Mouse (Mus musculus) forebrain, embryonic 13.5 days (tissue): ENCODE results near the gene Fam168b. TPM values are rescaled to one million over a fixed set of nuclear protein-coding genes. Genes with fewer than 3 reads are reported as not detected.

Experiments used
- ATAC-seq: fragments of 200-750 bp; cut with Nextera tagmentation; 2 replicates; pipeline ENCODE4 v1.8.0; 2017
- H3K27ac ChIP-seq: fragments of 300-500 bp; sonication (generic); 2 replicates; pipeline ENCODE4 v1.5.1; 2015; ENCODE audit warnings: inconsistent platforms, mild to moderate bottlenecking, moderate library complexity
- H3K27me3 ChIP-seq: fragments of 300-500 bp; sonication (generic); 2 replicates; pipeline ENCODE4 v1.6.1; 2015; ENCODE audit warnings: mild to moderate bottlenecking, inconsistent platforms
- H3K36me3 ChIP-seq: fragments of 300-500 bp; sonication (generic); 2 replicates; pipeline ENCODE4 v1.6.1; 2015; ENCODE audit warnings: mild to moderate bottlenecking, inconsistent platforms; ENCODE audit not compliant: poor library complexity, severe bottlenecking
- H3K4me1 ChIP-seq: fragments of 300-500 bp; sonication (generic); 2 replicates; pipeline ENCODE4 v1.6.1; 2015; ENCODE audit warnings: inconsistent platforms
- H3K4me2 ChIP-seq: fragments of 300-500 bp; sonication (generic); 2 replicates; pipeline ENCODE4 v1.6.1; 2015; ENCODE audit warnings: inconsistent platforms, mild to moderate bottlenecking, moderate library complexity
- H3K4me3 ChIP-seq: fragments of 300-500 bp; sonication (generic); 2 replicates; pipeline ENCODE4 v1.5.1; 2015; ENCODE audit warnings: mild to moderate bottlenecking, inconsistent platforms
- H3K9ac ChIP-seq: fragments of 300-500 bp; sonication (generic); 2 replicates; pipeline ENCODE4 v1.6.1; 2015; ENCODE audit warnings: mild to moderate bottlenecking, inconsistent platforms
- H3K9me3 ChIP-seq: fragments of 300-500 bp; sonication (generic); replicated peaks from 2 replicates; pipeline ENCODE4 v1.6.1; 2016; ENCODE audit warnings: inconsistent platforms
- WGBS: fragments of 180-500 bp; shearing (Covaris S2); methylation state at CpG from one replicate; pipeline ENCODE4 v1.1.7; 2015; 5-methylcytosine and 5-hydroxymethylcytosine counted together
- polyA plus RNA-seq: library from polyadenylated mRNA; unstranded; fragments of >200 nt; fragmentation: Nextera tagmentation; extraction: Ambion mirVana; gene quantifications from 2 replicates; pipeline ENCODE4 v1.2.1, GENCODE M21; 2015

Fam168b gene
- polyA plus RNA-seq, 1 experiment from 2014 or later: 126 TPM

- Histone ChIP-seq H3K27ac (no peak overlapping the region), H3K9ac (no peak overlapping the region), H3K36me3 (peaks cover 59% of the 10 kb centered on the region), H3K9me3 (no peaks in the 10 kb centered on the region), H3K27me3 (no peaks in the 10 kb centered on the region), H3K4me1 (no peaks in the 10 kb centered on the region), H3K4me2 (no peak overlapping the region), H3K4me3 (no peak overlapping the region)
- no peak for ATAC-seq
- WGBS: 91% methylated on average over 7 of the region's 7 CpGs
Observed at GRCm38 (mm10) chr1:34864243-34864642, 21.4 kb upstream of the Fam168b start.

GRCm38 (mm10) chr1:34863323-34863722 lies 20.5 kb upstream of the Fam168b start:
- WGBS: 92% methylated on average over 7 of the region's 7 CpGs
- no peak for ATAC-seq
- no peak overlapping the region for H3K4me3 ChIP-seq
- no peak overlapping the region for H3K4me2 ChIP-seq
- no peaks in the 10 kb centered on the region for H3K27me3 ChIP-seq
- H3K9me3 ChIP-seq: no peaks in the 10 kb centered on the region
- no peak overlapping the region for H3K27ac ChIP-seq
- peaks cover 50% of the 10 kb centered on the region for H3K36me3 ChIP-seq
- H3K4me1 ChIP-seq: no peaks in the 10 kb centered on the region
- H3K9ac ChIP-seq: no peak overlapping the region

- 95% methylated on average over 13 of the region's 13 CpGs for WGBS
Observed at GRCm38 (mm10) chr1:34862877-34863276, 20.0 kb upstream of the Fam168b start.

GRCm38 (mm10) chr1:34860205-34860604 lies 17.3 kb upstream of the Fam168b start:
- WGBS: 94% methylated on average over 7 of the region's 7 CpGs
- ATAC-seq: no peak
- H3K9me3 ChIP-seq: no peaks in the 10 kb centered on the region
- no peaks in the 10 kb centered on the region for H3K27me3 ChIP-seq
- no peak overlapping the region for H3K4me2 ChIP-seq
- no peak overlapping the region for H3K4me3 ChIP-seq
- no peaks in the 10 kb centered on the region for H3K4me1 ChIP-seq
- no peak overlapping the region for H3K9ac ChIP-seq
- H3K36me3 ChIP-seq: peaks cover 36% of the 10 kb centered on the region
- no peak overlapping the region for H3K27ac ChIP-seq

More at GRCm38 (mm10) chr1:34862877-34863276, 20.0 kb upstream of the Fam168b start:
- Histone ChIP-seq H3K4me1 (no peaks in the 10 kb centered on the region), H3K9me3 (no peaks in the 10 kb centered on the region), H3K36me3 (peaks cover 46% of the 10 kb centered on the region), H3K4me3 (no peak overlapping the region), H3K27ac (no peak overlapping the region), H3K27me3 (no peaks in the 10 kb centered on the region), H3K9ac (no peak overlapping the region), H3K4me2 (no peak overlapping the region)
- no peak for ATAC-seq

GRCm38 (mm10) chr1:34859761-34860160 lies 16.9 kb upstream of the Fam168b start:
- no peak overlapping the region for H3K27ac ChIP-seq
- peaks cover 32% of the 10 kb centered on the region for H3K36me3 ChIP-seq
- no peak overlapping the region for H3K4me2 ChIP-seq
- no peaks in the 10 kb centered on the region for H3K27me3 ChIP-seq
- H3K9ac ChIP-seq: no peak overlapping the region
- WGBS: 89% methylated on average over 3 of the region's 3 CpGs
- H3K9me3 ChIP-seq: no peaks in the 10 kb centered on the region
- H3K4me3 ChIP-seq: no peak overlapping the region
- H3K4me1 ChIP-seq: no peaks in the 10 kb centered on the region
- no peak for ATAC-seq

GRCm38 (mm10) chr1:34858671-34859070 lies 15.8 kb upstream of the Fam168b start:
- no peak for ATAC-seq
- Histone ChIP-seq H3K4me3 (no peak overlapping the region), H3K4me2 (no peak overlapping the region), H3K4me1 (no peaks in the 10 kb centered on the region), H3K9me3 (no peaks in the 10 kb centered on the region), H3K27ac (no peak overlapping the region), H3K9ac (no peak overlapping the region), H3K27me3 (no peaks in the 10 kb centered on the region), H3K36me3 (peaks cover 21% of the 10 kb centered on the region)
- WGBS: 83% methylated on average over 5 of the region's 5 CpGs

GRCm38 (mm10) chr1:34855056-34855739 lies 12.3 kb upstream of the Fam168b start:
- WGBS: 84% methylated on average over 12 of the region's 12 CpGs

GRCm38 (mm10) chr1:34853786-34854185 lies 10.9 kb upstream of the Fam168b start:
- Histone ChIP-seq H3K4me1 (peaks cover 24% of the 10 kb centered on the region), H3K9ac (no peak overlapping the region), H3K27me3 (no peaks in the 10 kb centered on the region), H3K4me2 (no peak overlapping the region), H3K36me3 (no peaks in the 10 kb centered on the region), H3K9me3 (no peaks in the 10 kb centered on the region), H3K27ac (no peak overlapping the region), H3K4me3 (no peak overlapping the region)
- ATAC-seq: no peak
- WGBS: 93% methylated on average over 2 of the region's 2 CpGs

More at GRCm38 (mm10) chr1:34855056-34855739, 12.3 kb upstream of the Fam168b start:
- no peak overlapping the region for H3K4me3 ChIP-seq
- no peak overlapping the region for H3K27ac ChIP-seq
- no peaks in the 10 kb centered on the region for H3K27me3 ChIP-seq
- no peaks in the 10 kb centered on the region for H3K36me3 ChIP-seq
- H3K9ac ChIP-seq: no peak overlapping the region
- ATAC-seq: no peak
- H3K4me1 ChIP-seq: peaks cover 24% of the 10 kb centered on the region
- no peaks in the 10 kb centered on the region for H3K9me3 ChIP-seq
- no peak overlapping the region for H3K4me2 ChIP-seq

GRCm38 (mm10) chr1:34852116-34852878 lies 9.4 kb upstream of the Fam168b start:
- 84% methylated on average over 11 of the region's 11 CpGs for WGBS
- Histone ChIP-seq H3K9me3 (no peaks in the 10 kb centered on the region), H3K4me2 (no peak overlapping the region; the same call in 1 of the 2 replicates), H3K27me3 (no peaks in the 10 kb centered on the region), H3K27ac (no peak overlapping the region), H3K4me1 (peaks cover 24% of the 10 kb centered on the region), H3K9ac (peak overlapping the region; percentile 43), H3K36me3 (no peaks in the 10 kb centered on the region), H3K4me3 (no peak overlapping the region)
- ATAC-seq: no peak

GRCm38 (mm10) chr1:34851562-34851961 lies 8.7 kb upstream of the Fam168b start:
- no peaks in the 10 kb centered on the region for H3K36me3 ChIP-seq
- 76% methylated on average over 6 of the region's 6 CpGs for WGBS
- no peaks in the 10 kb centered on the region for H3K9me3 ChIP-seq
- ATAC-seq: no peak
- H3K4me1 ChIP-seq: peaks cover 24% of the 10 kb centered on the region
- H3K27ac ChIP-seq: no peak overlapping the region
- no peak overlapping the region for H3K4me3 ChIP-seq
- H3K9ac ChIP-seq: peak overlapping the region; percentile 21; the same call in 1 of the 2 replicates
- H3K27me3 ChIP-seq: no peaks in the 10 kb centered on the region
- H3K4me2 ChIP-seq: peak overlapping the region; percentile 69; the same call in 1 of the 2 replicates

- peaks cover 24% of the 10 kb centered on the region for H3K4me1 ChIP-seq
- H3K9ac ChIP-seq: peak overlapping the region; percentile 91
- peak overlapping the region; percentile 78 for H3K4me3 ChIP-seq
- H3K27me3 ChIP-seq: no peaks in the 10 kb centered on the region
- H3K27ac ChIP-seq: no peak overlapping the region
- peak overlapping the region; percentile 69 for H3K4me2 ChIP-seq
- peak; percentile 77 for ATAC-seq
- H3K9me3 ChIP-seq: no peaks in the 10 kb centered on the region
- WGBS: 44% methylated on average over 11 of the region's 11 CpGs
- no peaks in the 10 kb centered on the region for H3K36me3 ChIP-seq
Observed at GRCm38 (mm10) chr1:34850343-34851136, 7.7 kb upstream of the Fam168b start.
